Mouse (Mus musculus) neutrophil, adult 83 days (primary cell): Measurements from ENCODE around the gene Gm28729. TPM values are rescaled to one million over a fixed set of nuclear protein-coding genes. Genes with fewer than 3 reads are reported as not detected.

Source experiments
- total RNA-seq, 2 experiments: library from RNA; stranded (reverse); gene quantifications; one replicate each; pipeline ENCODE4 v1.2.4; 2023

The Gm28729 gene
- not detected for total RNA-seq

DNA sequence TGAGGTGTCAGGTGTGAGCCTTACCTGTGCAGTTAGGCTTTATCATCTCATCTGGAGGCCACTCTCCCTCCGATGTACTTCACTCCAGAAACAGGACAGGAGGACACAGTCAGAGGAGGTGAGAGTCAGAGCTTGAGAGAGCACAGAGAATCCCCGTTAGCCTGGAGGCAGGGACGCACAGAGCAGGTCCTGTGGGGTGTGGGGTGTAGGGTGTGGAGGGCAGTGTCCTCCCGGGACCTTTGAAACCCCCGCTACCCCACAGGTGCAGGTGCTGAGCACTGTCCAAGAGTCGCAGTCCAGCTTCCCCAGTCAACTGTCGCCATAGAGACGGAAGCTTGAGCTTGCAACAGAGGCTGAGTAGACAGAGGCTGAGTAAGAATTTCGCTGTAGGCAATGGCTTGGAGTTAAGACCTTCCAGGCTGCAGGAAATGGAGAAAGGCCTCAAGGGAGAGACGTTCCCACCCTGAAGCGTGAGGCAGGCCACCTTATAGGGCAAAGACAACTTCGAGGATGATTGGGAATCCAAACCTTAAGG lies at the start of gene Gm28729:
Gene Gm28729 (minus strand): TSS at position 293 of the 535 bp plus-strand sequence.

DNA sequence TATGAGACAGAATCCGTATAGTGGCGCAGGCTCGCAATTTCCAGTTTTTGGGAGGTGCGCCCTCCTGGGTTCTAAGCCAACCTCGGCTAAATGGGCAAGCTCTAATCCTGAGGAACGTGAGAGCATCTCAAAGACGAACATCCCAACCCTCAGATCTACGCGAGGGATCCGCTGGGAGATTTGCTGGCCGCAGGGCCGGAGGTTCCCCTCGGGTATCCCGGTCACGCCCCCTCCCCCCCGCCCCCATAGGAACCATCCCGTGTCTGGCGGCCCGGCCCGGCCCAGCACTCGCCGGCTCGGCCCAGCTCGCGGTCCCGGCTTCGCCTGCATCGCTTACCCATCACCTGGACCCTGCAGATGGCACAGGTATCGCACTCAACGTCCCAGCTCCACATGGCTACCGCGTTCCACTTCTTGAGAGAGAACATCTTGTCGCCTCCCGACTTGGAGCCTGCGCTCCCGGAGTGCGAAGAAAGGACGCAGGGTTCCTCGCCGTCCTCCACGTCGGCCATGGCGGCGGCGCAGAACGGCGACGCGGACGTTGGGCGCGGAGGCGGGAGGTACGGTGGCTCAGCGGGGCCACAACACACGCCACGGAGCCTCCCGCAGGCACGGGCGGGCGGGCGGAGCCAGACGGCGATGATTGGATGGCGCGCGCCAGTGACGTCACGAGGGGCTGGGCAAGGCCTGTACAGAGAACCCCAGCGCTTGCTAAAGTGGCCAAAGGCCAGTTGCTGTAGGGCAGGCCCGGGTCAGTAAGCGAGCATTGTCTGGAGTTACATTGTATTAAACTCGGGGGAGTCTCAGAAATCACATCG lies 46.8 kb downstream of the Gm28729 start, which contains the start of gene Rnf7:
Gene Rnf7 (minus strand): TSS at position 605 of the 818 bp plus-strand sequence.

Other genes starting within 250 kb of the Gm28729 start
- gene Atp1b3, start 160.8 kb downstream of the Gm28729 start, total RNA-seq = 100 to 1,000 TPM; 110 to 117 TPM
- 10 to 100 TPM; 25.1 to 30.6 TPM for gene Rnf7, start 46.6 kb downstream of the Gm28729 start, total RNA-seq
- 10 to 100 TPM; 40.3 to 44.3 TPM for gene Rasa2, start 106.4 kb upstream of the Gm28729 start, total RNA-seq
- 10 to 100 TPM; 13.4 to 16.2 TPM for gene Zbtb38, start 227.6 kb upstream of the Gm28729 start, total RNA-seq